Mouse (Mus musculus): ENCODE measurements around the gene Syne2.
A peak's percentile ranks its signal among the peaks of the same experiment; 100 is the strongest.

The Syne2 gene

GRCm38 (mm10) chr12:75817959-75818452 lies at the start of gene Syne2:
Gene Syne2, plus strand, starts transcription at chr12:75818134.
- peak; percentile 70 for DNase-seq (ENCODE audit: low read depth, low spot score)

GRCm38 (mm10) chr12:75771410-75771809 lies 46.5 kb upstream of the Syne2 start:
- DNase-seq (ENCODE audit: low read depth, low spot score), result no peak

GRCm38 (mm10) chr12:75772424-75773034 lies 45.4 kb upstream of the Syne2 start:
- peak; percentile 24 for DNase-seq (ENCODE audit: low read depth, low spot score)

- no peak for DNase-seq (ENCODE audit: low read depth, low spot score)
Observed at GRCm38 (mm10) chr12:75781445-75781844, 36.5 kb upstream of the Syne2 start.

GRCm38 (mm10) chr12:75781995-75782394 lies 35.9 kb upstream of the Syne2 start:
- DNase-seq (ENCODE audit: low read depth, low spot score), result no peak

DNA sequence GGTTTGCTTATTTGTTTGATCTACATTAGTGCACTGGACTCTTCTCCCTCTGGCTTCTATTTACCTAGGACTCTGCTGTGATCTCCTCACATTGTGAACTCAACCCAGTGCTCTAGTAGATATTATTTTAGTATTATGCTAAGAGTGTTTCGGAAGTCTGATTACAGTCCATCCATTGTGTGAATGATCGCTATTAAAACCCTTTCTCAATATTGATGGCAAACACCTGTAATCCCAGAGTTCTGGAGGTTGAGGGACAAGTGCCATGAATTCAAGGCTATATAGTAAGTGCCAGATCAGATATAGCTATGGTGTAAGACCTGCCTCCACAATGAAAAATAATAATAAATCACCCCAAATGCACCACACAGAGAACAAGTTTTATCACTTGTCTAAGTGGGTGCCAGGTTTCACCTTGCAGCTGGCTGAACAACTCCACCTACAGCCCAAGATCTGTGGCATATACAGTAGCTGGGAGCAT lies 33.6 kb upstream of the Syne2 start:
- no peak for DNase-seq (ENCODE audit: low read depth, low spot score)

GRCm38 (mm10) chr12:75786681-75787080 lies 31.3 kb upstream of the Syne2 start:
- DNase-seq (ENCODE audit: low read depth, low spot score), result peak; percentile 63

DNA sequence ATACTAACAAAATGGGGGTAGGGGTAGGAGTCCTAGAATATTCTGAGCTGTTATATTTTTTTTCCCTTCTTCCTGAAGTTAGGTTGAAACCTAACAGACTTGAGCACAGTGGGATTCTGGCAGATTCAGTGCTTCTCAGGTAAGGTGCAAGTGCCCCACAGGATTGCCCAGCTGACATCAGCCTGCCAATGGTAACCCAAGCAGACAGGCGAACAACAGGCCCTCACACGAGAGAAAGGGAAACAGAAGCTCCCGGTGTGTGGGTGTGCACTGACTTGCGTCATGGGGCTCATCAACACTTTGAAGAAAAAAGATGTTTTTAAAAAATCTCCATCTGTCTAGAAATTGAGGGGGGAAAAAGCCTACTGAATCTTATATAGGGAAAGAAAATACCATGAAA lies 28.5 kb upstream of the Syne2 start:
- DNase-seq (ENCODE audit: low read depth, low spot score), result no peak

DNA sequence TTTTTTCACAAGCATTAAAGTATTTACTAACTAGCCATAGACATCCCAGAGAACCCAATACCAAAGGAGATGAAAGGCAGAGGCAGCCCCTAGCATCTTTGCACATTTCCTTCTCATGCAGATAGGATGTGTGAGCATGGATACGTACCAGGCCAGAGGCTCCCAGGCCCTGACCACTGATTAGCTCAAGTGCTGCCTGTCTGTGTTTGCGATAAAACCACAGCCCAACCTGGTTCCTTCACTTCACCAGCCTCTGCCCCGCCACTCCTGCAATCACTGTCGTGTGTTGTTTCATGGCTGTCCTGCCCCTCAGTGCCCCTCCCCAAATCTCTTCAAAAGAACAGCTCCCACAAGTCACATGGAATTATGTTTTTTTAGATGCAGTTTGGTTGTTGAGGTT lies 23.4 kb upstream of the Syne2 start:
- DNase-seq (ENCODE audit: low read depth, low spot score), result no peak

GRCm38 (mm10) chr12:75796510-75796909 lies 21.4 kb upstream of the Syne2 start:
- DNase-seq (ENCODE audit: low read depth, low spot score), result no peak

- DNase-seq (ENCODE audit: low read depth, low spot score), result no peak
Observed at GRCm38 (mm10) chr12:75806281-75806680, 11.7 kb upstream of the Syne2 start.

DNA sequence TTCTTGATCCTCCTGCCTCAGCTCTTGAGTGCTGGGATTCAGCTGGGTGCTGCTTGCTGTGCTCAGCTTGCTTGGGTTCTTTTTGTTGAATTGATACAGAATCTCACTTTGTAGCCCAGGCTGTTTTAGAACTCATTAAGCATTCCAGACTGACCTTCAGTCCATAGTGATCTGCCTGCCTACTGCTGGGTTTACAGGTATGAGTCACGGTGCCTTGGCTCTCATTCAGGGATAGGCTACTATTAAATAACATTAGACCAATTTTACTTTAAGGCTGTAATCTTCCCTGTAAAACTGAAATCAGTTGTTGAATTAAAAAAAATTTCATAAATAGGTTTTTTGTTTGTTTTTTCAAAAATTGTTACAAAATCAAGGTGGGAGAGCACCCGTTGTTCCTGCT lies 4.2 kb upstream of the Syne2 start:
- no peak for DNase-seq (ENCODE audit: low read depth, low spot score)

DNA sequence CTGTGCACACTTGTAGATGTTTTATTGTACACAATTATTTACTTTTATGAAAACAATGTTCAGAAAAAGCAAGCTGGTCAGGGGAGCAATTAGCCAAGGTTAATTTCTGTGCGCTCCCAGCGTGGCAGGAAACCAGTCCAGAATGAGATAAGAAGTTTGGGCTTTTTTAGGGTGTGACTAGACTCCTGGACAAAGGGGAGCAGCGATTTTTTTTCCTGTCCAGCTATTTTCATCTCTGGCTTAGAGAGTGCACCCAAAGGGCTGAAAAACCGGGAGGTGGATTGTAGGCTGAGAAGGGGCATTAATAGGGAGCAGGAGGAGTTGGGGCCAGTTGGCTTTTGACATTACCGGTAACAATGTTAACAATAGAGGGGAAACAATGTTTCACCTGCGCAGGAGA lies 3.4 kb upstream of the Syne2 start:
- DNase-seq (ENCODE audit: low read depth, low spot score), result no peak

- no peak for DNase-seq (ENCODE audit: low read depth, low spot score)
Observed at GRCm38 (mm10) chr12:75816981-75817856, 715 bp upstream of the Syne2 start.

- DNase-seq (ENCODE audit: low read depth, low spot score), result peak; percentile 48
Observed at GRCm38 (mm10) chr12:75818453-75819434, 810 bp downstream of the Syne2 start.

DNA sequence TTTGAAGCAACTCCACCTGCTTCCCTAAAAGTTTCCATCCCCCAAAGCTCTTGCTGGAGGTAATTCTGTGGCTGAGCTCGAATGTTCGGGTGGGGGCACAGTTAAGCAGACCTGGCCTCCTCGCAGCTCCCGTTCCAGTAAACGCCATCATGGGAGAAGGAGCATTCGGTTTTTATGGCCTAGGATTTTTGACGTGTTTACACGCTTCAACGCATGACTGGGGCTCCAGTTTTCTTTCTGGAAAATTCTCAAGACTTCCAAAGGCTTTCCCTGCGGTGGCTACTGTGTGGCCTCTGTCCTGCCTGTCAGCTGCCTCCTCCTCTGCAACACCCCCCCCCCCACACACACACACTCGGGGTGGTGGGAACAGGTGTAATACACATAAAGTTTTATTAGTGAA lies 1.5 kb downstream of the Syne2 start:
- DNase-seq (ENCODE audit: low read depth, low spot score), result no peak

GRCm38 (mm10) chr12:75820216-75820615 lies 2.3 kb downstream of the Syne2 start:
- no peak for DNase-seq (ENCODE audit: low read depth, low spot score)

DNA sequence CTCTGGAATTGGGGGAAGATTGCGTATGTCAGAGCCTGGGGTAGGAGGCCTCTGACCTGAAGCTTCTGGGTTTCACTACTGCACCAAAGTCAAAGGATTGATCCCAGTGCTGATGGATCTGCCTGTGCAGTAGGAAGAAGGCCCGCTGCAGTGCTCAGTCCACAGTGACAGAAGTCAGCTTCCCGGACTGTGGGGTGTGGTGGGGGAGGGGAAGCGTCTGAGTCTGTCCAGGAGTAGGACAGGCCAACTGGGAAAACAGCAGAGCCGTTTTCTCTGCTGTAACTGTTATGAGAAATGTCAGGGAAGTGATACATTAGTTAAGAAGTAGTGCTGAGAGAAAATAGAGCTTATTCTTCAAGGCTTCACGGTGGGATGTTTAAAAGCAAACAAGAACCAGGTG lies 4.2 kb downstream of the Syne2 start:
- no peak for DNase-seq (ENCODE audit: low read depth, low spot score)

- no peak for DNase-seq (ENCODE audit: low read depth, low spot score)
Observed at GRCm38 (mm10) chr12:75823475-75823874, 5.5 kb downstream of the Syne2 start.

- no peak for DNase-seq (ENCODE audit: low read depth, low spot score)
Observed at GRCm38 (mm10) chr12:75825458-75825857, 7.5 kb downstream of the Syne2 start.

GRCm38 (mm10) chr12:75826699-75827353 lies 8.9 kb downstream of the Syne2 start:
- DNase-seq (ENCODE audit: low read depth, low spot score), result no peak

Measured in retina, postnatal 7 days (tissue).